Mouse (Mus musculus) stomach, embryonic 15.5 days (tissue): ENCODE measurements around the gene Napepld. TPM values are rescaled to one million over a fixed set of nuclear protein-coding genes. Genes with fewer than 3 reads are reported as not detected.
A peak's percentile ranks its signal among the peaks of the same experiment; 100 is the strongest.

Source experiments
- ATAC-seq: fragments of 200-750 bp; cut with Nextera tagmentation; 2 replicates; pipeline ENCODE4 v1.8.0; 2017; ENCODE audit warnings: low read depth, moderate number of reproducible peaks, moderate TSS enrichment; ENCODE audit not compliant: insufficient read depth, low FRiP score
- H3K27ac ChIP-seq: fragments of 300-500 bp; sonication (generic); 2 replicates; pipeline ENCODE4 v1.5.1; 2015; ENCODE audit warnings: mild to moderate bottlenecking, inconsistent platforms
- H3K27me3 ChIP-seq: fragments of 300-500 bp; sonication (generic); replicated peaks from 2 replicates; pipeline ENCODE4 v1.6.1; 2015; ENCODE audit warnings: inconsistent platforms
- H3K36me3 ChIP-seq: fragments of 300-500 bp; sonication (generic); 2 replicates; pipeline ENCODE4 v1.6.1; 2015; ENCODE audit warnings: inconsistent platforms
- H3K4me1 ChIP-seq: fragments of 300-500 bp; sonication (generic); 2 replicates; pipeline ENCODE4 v1.6.1; 2015; ENCODE audit warnings: inconsistent platforms
- H3K4me2 ChIP-seq: fragments of 300-500 bp; sonication (generic); 2 replicates; pipeline ENCODE4 v1.6.1; 2015; ENCODE audit warnings: mild to moderate bottlenecking, inconsistent platforms
- H3K4me3 ChIP-seq: fragments of 300-500 bp; sonication (generic); replicated peaks from 2 replicates; pipeline ENCODE4 v1.5.1; 2015; ENCODE audit warnings: inconsistent platforms
- H3K9ac ChIP-seq: fragments of 300-500 bp; sonication (generic); 2 replicates; pipeline ENCODE4 v1.6.1; 2015; ENCODE audit warnings: inconsistent platforms
- H3K9me3 ChIP-seq: fragments of 300-500 bp; sonication (generic); 2 replicates; pipeline ENCODE4 v1.6.1; 2016; ENCODE audit warnings: inconsistent platforms
- WGBS: fragments of 180-500 bp; shearing (Covaris S2); methylation state at CpG from one replicate; pipeline ENCODE4 v1.1.7; 2015; 5-methylcytosine and 5-hydroxymethylcytosine counted together
- polyA plus RNA-seq: library from polyadenylated mRNA; unstranded; fragments of >200 nt; fragmentation: Nextera tagmentation; extraction: Ambion mirVana; gene quantifications from 2 replicates; pipeline ENCODE4 v1.2.1, GENCODE M21; 2015

Napepld gene
- polyA plus RNA-seq, 1 experiment from 2014 or later, result 2.6 TPM

DNA sequence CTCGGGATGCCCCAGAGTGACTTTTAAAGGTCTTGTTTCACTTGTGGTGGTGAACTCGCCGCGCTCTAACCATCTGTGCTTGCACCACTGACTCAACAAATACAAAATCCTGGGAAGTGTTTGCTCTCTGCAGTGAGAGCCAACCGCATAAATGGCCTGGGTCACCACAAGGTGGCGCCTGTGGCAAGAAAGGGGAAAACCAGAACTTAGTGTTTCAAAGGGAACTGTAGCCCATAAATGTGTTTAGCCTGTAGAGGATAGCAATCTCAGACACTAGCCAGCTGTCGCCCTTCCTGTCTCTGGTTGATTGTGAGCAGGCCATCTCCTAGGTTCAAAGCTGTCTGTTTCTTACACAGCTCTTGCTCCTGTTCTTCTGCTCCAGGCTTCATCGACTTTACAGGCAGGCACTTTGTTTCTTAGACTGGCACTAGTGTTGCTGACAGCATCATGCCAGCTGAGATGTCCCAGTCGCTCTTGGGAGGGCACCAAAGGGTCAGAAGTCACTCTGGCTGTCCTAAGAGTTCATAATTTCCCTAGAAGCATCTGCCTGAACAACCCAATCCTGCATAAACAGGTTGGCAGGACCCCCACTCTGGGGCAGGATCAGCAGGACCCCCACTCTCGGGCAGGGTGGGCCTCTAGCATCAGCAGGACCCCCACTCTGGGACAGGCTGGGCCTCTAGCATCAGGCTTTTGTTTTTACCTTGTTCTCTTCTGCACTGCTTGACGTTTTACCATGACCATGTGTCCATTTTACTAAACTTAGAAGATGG, 42.4 kb downstream of the Napepld start:
- no peaks in the 10 kb centered on the region for H3K9me3 ChIP-seq
- no peak overlapping the region for H3K4me2 ChIP-seq
- WGBS, result 45% methylated on average over 11 of the region's 11 CpGs
- peak overlapping the region; percentile 32; the same call in 1 of the 2 replicates for H3K27ac ChIP-seq
- no peaks in the 10 kb centered on the region for H3K27me3 ChIP-seq
- no peak overlapping the region for H3K4me3 ChIP-seq
- ATAC-seq, result peak; percentile 66
- H3K4me1 ChIP-seq, result 0 out of 2 replicates have a peak, but pooled peaks cover 4% of the 10 kb centered on the region
- H3K36me3 ChIP-seq, result peaks cover 14% of the 10 kb centered on the region; the same call in 1 of the 2 replicates
- H3K9ac ChIP-seq, result no peak overlapping the region

DNA sequence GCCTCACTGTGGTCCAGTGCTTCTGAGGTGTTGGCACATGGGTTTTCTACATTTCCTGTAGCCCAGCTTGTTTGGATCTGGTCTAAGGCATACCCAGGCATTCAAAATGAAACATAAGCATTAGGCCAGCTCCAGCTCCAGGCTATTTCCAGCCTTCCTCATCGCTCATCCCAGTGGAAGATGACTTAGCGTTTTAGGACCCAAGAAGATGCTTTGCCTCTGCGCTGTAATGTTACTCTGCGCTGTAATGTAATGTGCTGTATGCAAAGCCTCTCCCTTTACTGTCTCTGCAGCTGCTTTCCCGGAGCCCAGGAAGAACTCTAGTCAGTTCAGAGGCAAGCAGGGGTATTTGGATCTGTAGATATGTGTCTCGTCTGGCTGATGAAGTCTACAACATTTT, 43.2 kb downstream of the Napepld start:
- H3K36me3 ChIP-seq, result peaks cover 20% of the 10 kb centered on the region; the same call in 1 of the 2 replicates
- 89% methylated on average over 6 of the region's 6 CpGs for WGBS

DNA sequence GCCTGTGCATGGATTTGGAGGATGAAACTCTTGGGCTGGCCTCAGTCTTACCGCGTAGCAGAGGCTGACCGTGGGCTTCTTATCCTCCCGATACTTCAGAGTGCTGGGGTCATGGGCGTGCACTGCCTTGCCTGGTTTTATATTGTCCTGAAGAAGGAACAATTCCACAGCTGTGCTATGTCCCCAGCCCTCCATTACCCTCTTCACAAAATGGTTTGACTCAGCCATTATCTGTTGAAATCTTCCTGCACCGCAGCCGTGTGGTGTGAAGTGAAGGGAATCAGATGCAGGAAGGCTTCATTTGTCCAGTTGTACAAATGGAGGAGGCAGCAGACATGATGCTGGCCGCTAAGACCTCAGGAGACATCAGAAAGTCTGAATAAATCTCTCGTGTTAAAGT, 44.3 kb downstream of the Napepld start:
- Histone ChIP-seq H3K9ac (no peak overlapping the region), H3K27me3 (no peaks in the 10 kb centered on the region), H3K4me3 (no peak overlapping the region), H3K4me1 (0 out of 2 replicates have a peak, but pooled peaks cover 4% of the 10 kb centered on the region), H3K27ac (no peak overlapping the region), H3K36me3 (peaks cover 25% of the 10 kb centered on the region; the same call in 1 of the 2 replicates), H3K4me2 (no peak overlapping the region), H3K9me3 (no peaks in the 10 kb centered on the region)
- 85% methylated on average over 9 of the region's 9 CpGs for whole genome bisulfite sequencing
- ATAC-seq, result no peak; the same call in 1 of the 2 replicates

More for the DNA sequence above, 43.2 kb downstream of the Napepld start:
- 0 out of 2 replicates have a peak, but pooled peaks cover 4% of the 10 kb centered on the region for H3K4me1 ChIP-seq
- H3K9me3 ChIP-seq, result no peaks in the 10 kb centered on the region
- no peak overlapping the region for H3K4me2 ChIP-seq
- no peak overlapping the region for H3K9ac ChIP-seq
- no peaks in the 10 kb centered on the region for H3K27me3 ChIP-seq
- no peak for ATAC-seq
- H3K27ac ChIP-seq, result no peak overlapping the region
- H3K4me3 ChIP-seq, result no peak overlapping the region

DNA sequence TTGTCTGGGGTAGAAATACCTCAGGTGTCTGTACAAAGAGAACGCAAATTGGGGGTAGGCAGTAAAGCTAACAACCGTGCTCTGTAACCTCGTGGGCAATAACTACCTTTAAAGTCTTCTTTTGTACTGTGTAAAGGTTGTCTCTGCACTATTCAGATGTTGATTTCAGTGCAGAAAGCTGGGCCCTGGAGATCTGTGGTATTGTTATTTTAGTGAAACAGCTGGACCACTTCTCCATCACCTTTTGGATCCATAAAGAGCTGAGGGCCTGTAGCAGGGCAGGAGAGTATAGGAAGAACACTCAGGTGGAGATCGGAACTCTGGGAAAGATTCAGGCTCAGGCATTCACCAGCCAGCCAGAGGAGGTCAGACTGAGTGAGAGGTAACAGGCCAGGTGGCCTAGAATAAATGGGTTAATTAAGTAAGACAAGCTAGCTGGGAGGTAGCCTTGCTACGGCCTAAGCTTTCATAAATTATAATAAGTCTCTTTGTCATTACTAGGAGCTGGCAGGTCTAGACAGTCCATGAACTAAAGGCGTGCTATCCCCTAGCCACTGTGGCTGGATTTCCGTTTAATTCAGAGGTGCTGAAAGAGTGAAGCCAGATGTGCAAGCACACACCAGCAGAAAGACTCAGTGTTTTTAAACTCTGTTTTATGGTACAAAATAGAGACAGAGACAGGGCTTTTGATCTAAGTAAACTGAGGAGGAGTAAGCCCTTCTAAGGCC, 49.1 kb downstream of the Napepld start:
- Histone ChIP-seq H3K9ac (no peak overlapping the region), H3K4me2 (no peak overlapping the region), H3K4me3 (no peak overlapping the region), H3K4me1 (no peaks in the 10 kb centered on the region), H3K27me3 (no peaks in the 10 kb centered on the region), H3K9me3 (no peaks in the 10 kb centered on the region), H3K27ac (no peak overlapping the region), H3K36me3 (peaks cover 39% of the 10 kb centered on the region)
- 83% methylated on average over 7 of the region's 7 CpGs for WGBS
- ATAC-seq, result no peak

DNA sequence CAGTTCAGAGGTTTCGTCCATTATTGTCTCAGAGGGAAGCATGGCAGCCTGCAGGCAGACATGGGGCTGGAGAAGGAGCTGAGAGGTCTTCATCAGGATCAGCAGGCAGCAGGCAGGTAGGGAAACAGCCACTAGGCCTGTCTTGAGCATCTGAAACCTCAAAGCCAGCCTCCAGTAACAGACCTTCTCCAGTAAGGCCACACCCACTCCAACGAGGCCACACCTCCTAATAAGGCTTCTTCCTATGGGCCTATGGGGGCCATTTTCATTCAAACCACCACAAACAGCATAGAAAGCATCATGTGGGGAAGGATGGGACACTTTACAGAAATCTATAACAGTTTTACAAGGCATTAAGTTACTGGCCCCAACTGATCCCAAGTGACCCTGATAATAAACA, 50.5 kb downstream of the Napepld start:
- Histone ChIP-seq H3K9ac (no peak overlapping the region), H3K9me3 (no peaks in the 10 kb centered on the region), H3K4me1 (no peaks in the 10 kb centered on the region), H3K36me3 (peaks cover 36% of the 10 kb centered on the region), H3K4me3 (no peak overlapping the region), H3K4me2 (no peak overlapping the region), H3K27me3 (no peaks in the 10 kb centered on the region), H3K27ac (no peak overlapping the region)
- WGBS, result 71% methylated on average over 2 of the region's 2 CpGs
- ATAC-seq, result no peak

DNA sequence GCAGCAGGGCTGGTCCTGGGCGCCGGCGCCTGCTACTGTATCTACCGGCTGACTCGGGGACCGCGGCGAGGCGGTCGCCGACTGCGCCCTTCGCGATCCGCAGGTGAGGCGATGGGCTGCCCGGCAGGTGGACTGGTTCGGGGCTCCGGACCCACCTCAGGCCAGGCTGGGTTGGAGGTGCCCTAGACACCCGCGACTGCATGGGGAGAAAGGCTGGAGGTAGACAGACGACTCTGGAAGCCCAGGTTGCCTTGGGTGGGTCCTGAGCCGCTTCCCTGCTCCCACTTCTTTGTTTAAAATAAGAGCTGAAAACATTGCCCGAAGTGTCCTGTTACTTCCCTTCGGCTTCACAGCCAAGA, 55.1 kb downstream of the Napepld start:
- under 1% methylated on average over 25 of the region's 25 CpGs for WGBS
- Histone ChIP-seq H3K4me3 (peak overlapping the region; percentile 84), H3K9me3 (no peaks in the 10 kb centered on the region), H3K9ac (peak overlapping the region; percentile 77), H3K27ac (peak overlapping the region; percentile 92), H3K36me3 (peaks cover 18% of the 10 kb centered on the region), H3K27me3 (no peaks in the 10 kb centered on the region), H3K4me1 (0 out of 2 replicates have a peak, but pooled peaks cover 3% of the 10 kb centered on the region), H3K4me2 (peak overlapping the region; percentile 72)
- no peak for ATAC-seq

DNA sequence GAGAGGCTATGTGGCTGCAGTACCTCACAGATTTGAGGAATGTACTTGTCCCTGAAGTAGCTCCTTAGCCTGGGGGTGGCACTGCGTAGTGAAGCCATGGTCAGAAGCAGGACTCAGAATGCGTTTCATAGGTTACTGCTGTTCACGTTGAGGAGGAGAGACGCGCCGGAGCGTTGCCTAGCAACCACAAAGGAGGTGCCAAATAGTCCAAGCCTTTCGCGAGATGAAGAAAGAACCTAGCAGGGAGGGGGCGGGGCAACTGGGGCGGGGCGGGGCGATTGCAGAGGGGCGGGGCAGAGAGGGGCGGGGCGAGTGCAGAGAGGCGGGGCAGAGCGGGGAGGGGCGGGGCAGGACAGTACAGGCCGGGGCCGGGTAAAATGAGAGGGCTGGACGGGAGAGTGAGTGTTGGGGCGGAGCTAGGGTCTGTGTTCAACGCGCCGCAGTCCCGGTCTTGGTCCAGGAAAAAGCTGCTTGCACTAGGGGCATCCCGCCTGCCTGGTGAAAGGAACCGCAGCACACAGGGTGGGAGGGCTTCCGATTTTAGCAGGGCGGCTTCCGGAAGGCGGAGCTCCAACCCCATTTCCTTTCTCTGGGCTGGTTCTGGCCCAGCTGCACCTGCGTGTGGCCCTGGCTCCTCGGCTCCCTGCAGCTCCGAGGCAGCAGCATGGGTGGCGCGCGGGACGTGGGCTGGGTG, 55.6 kb downstream of the Napepld start, which contains the start of the genes Fbxl13 and Armc10:
Fbxl13 (minus strand) TSS at position 196 of the 694 bp plus-strand sequence.
Armc10 (plus strand) TSS at position 375 of the 694 bp plus-strand sequence.
- Histone ChIP-seq H3K9ac (peak within 1 kb of the TSS; percentile 77), H3K9me3 (no peaks in the 10 kb centered on the region), H3K4me1 (0 out of 2 replicates have a peak, but pooled peaks cover 3% of the 10 kb centered on the region), H3K27me3 (no peaks in the 10 kb centered on the region), H3K4me2 (peak within 1 kb of the TSS; percentile 72), H3K27ac (peak within 1 kb of the TSS; percentile 92), H3K36me3 (peaks cover 13% of the 10 kb centered on the region; the same call in 1 of the 2 replicates), H3K4me3 (peak within 1 kb of the TSS; percentile 84)
- 0% methylated on average over 36 of the region's 40 CpGs for WGBS
- peak; percentile 97 for ATAC-seq

DNA sequence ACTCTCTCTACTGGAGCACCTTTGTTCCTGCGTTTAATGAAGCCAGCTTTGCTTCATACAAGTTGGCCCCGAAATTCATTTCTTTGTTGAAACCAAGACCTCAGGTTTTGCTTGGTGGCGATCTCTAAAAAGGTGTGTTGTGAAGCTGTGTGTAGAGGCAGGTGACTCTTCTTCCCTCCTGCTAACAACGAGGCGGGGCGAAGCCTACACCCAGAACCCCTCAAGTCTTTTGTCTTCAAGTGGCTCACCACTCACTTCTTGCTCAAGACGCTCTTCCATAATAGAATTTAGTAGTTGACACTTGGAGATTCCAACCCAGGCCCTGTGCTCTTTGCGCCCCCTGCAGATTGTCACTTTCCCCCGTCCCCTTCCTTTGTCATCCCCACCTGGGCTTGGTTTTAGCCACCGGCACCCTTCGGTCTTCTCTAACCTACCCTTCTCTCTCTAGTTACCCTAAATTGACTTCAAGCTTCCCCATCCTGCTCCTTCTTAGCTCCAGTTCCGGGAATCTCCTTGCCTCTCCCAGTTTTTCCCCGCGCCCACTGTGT, 56.2 kb downstream of the Napepld start:
- WGBS, result 11% methylated on average over 14 of the region's 14 CpGs
- H3K9me3 ChIP-seq, result no peaks in the 10 kb centered on the region
- H3K4me1 ChIP-seq, result 0 out of 2 replicates have a peak, but pooled peaks cover 3% of the 10 kb centered on the region
- H3K4me2 ChIP-seq, result peak overlapping the region; percentile 72
- H3K27me3 ChIP-seq, result no peaks in the 10 kb centered on the region
- no peak overlapping the region for H3K9ac ChIP-seq
- no peak for ATAC-seq
- H3K4me3 ChIP-seq, result peak overlapping the region; percentile 84
- no peak overlapping the region for H3K27ac ChIP-seq
- H3K36me3 ChIP-seq, result peaks cover 8% of the 10 kb centered on the region; the same call in 1 of the 2 replicates

DNA sequence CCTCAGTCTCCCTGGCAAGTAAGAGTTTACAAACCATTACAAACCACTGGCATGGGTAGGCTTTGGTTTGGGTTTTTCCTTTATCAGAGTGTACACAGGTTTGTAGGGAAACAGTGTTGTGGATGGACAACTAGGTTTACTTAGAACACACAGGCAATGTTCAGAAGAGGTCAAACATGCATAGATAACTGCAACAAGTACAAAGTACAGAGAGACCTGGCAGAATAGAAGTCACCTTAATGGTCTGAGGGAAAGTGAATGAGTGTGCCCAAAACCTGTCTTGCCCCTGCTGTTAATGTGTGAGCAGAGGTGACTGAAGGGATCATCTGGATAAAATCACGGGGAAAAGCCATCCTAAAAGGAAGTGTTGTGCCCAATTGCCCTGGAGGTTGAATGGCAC, 57.6 kb downstream of the Napepld start:
- 23% methylated on average over 1 of the region's 1 CpGs for WGBS
- Histone ChIP-seq H3K27me3 (no peaks in the 10 kb centered on the region), H3K27ac (no peak overlapping the region), H3K9ac (no peak overlapping the region), H3K36me3 (peaks cover 1% of the 10 kb centered on the region; the same call in 1 of the 2 replicates), H3K9me3 (no peaks in the 10 kb centered on the region), H3K4me1 (0 out of 2 replicates have a peak, but pooled peaks cover 3% of the 10 kb centered on the region), H3K4me3 (no peak overlapping the region), H3K4me2 (no peak overlapping the region)
- ATAC-seq, result no peak

DNA sequence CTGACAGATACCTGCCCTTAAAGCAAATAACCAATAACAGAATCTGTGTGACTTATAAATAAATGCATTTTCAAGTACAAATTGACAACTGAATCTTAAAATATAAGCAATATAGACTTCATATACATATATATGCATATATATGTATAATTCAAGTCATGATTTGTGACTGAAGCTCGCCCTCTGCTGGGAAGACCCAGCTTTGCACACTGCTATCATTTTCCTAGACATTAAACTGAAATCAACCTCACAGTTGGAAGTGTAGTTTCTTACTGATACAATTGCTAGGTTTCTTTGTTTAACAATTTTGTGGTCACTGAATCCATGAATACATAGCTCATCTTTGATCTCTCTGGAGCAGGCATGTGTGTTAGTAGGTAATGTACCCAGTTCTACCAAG, 60.2 kb downstream of the Napepld start:
- H3K4me1 ChIP-seq, result 0 out of 2 replicates have a peak, but pooled peaks cover 3% of the 10 kb centered on the region
- no peak overlapping the region for H3K4me3 ChIP-seq
- no peaks in the 10 kb centered on the region for H3K9me3 ChIP-seq
- H3K4me2 ChIP-seq, result no peak overlapping the region
- WGBS, result 4% methylated on average over 1 of the region's 1 CpGs
- H3K27me3 ChIP-seq, result no peaks in the 10 kb centered on the region
- no peak overlapping the region for H3K9ac ChIP-seq
- ATAC-seq, result no peak
- no peaks in the 10 kb centered on the region for H3K36me3 ChIP-seq
- H3K27ac ChIP-seq, result no peak overlapping the region

DNA sequence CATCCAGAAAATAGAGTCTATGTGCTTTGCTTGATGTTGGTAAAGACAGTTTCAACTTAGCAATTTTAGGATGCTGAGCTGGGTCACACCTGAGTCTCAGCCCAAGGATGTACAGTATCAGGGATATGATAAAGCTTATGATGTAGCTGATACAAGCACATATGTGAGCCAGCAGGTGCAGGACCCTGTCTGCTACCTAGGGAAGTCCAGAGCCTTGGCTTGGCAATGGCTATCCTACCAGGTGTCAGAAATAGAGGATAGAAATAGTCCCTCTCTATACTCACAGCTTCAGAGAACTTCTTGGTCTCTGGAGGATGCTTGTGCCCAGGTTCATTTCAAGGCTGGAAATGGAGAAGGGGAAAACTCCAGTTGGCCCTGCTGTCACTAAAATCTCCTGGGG, 75.3 kb downstream of the Napepld start:
- Histone ChIP-seq H3K4me3 (no peak overlapping the region), H3K4me1 (no peaks in the 10 kb centered on the region), H3K9me3 (no peaks in the 10 kb centered on the region), H3K27ac (no peak overlapping the region), H3K9ac (no peak overlapping the region), H3K27me3 (no peaks in the 10 kb centered on the region), H3K36me3 (no peaks in the 10 kb centered on the region), H3K4me2 (no peak overlapping the region)
- ATAC-seq, result no peak
